Mouse (Mus musculus) erythroblast, embryonic 14.5 days (primary cell): ENCODE measurements around the gene Slamf8.

Experiments
- GATA1 ChIP-seq: IDR thresholded peaks from 2 replicates; pipeline ENCODE4 v1.6.1; 2012; ENCODE audit warnings: low read length, inconsistent platforms, mixed read lengths
- TAL1 ChIP-seq: IDR thresholded peaks from 3 replicates; pipeline ENCODE4 v1.6.1; 2012; ENCODE audit warnings: low read length, inconsistent platforms, mixed read lengths

DNA sequence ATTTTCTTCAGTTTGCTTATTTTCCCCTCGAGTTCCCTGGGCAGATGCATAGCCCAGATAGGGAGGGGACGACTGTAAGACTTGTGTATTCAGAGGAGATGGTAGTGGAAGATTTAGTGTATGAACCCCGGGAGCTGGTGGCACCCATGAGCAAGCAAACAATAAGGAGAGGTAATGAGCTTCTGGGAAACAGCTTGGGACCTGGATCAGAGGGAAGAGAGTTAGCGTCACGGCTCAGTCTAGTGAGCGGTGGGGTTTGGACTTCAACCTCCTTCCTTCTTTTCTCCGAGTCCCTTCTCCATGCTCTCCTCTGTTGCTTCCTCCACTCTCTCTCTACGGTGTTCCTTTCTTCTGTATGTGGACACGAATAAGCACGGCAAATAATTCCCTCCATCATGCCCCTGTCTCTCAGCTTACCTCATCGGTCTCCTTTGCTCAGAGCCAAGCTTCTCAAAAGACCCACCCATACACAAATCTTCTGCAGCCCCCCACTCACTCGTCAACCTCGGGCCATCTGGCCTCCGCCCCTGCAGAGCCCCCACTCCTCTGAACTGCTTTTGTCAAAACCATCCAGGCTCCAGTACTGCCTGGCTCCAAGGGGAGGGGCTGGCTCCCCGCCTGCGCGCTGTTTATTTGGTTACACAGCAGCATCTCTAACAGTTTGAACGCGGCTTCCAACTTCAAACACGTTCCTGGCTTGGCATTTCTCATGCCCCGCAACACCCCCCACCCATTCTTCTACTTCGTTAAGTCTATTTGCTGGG is 26.4 kb upstream of the Slamf8 start:
- no peak for TF ChIP-seq GATA1
- TF ChIP-seq TAL1: no peak
